Mouse (Mus musculus): ENCODE results near the gene Mgarp.
"Not testable (repeated sequence)": the region's sequence is repeated elsewhere in the genome, so short reads cannot be mapped to it uniquely, and the experiment has no call there.

The Mgarp gene

GRCm38 (mm10) chr3:51396219-51397068 is at the start of gene Mgarp:
Mgarp (minus strand) TSS chr3:51396738.
- peak; percentile 82 for DNase-seq (ENCODE audit: low spot score)

DNA sequence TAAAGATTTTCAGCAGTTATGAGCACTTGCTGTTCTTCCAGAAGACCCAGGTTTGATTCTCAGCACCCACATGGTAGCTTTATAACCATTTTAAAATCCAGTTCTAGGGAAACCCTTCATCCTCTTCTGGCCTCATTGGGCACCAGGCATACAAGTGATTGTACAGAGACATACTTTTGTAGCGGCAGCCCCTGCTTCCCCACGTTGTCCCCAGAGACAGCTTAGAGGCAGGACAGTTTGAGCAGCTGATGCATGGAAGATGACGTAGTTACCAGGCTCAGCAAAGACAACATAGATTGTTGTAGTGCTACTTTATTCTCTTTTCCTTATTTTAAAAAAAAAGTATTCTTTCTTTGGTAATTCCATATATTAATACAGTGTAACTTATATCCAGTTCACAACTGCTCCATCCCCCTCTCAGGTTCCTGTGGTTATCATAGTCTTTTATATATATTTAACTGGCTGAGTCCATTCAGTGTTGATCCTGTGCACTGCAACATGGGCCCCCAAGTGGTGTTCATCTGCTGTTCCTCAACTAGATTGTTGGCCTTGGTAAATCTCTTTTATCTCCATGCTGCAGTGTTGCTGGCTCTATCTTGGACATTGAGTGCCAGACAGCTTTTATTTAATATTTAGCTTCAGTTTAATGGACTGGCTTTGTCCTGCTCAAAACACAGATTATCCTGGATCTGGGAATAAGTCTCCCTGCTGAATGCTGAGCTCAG is 38.5 kb upstream of the Mgarp start:
- no peak for DNase-seq (ENCODE audit: low spot score)

DNA sequence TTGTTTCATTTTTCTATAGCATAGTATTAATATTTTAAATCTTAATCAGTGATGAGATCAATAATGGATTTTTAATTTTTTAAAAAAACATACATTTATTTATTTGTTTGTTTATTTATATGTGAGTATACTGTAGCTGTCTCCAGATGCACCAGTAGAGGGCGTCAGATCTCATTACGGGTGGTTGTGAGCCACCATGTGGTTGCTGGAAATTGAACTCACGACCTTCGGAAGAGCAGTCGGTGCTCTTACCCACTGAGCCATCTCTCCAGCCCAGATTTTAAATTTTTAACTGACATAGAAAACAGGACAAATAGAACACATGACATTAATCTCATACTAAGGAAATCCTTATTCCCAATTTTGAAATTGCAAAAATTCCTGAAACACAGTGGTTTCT is 37.8 kb upstream of the Mgarp start:
- DNase-seq (ENCODE audit: low spot score), result not testable (repeated sequence)

DNA sequence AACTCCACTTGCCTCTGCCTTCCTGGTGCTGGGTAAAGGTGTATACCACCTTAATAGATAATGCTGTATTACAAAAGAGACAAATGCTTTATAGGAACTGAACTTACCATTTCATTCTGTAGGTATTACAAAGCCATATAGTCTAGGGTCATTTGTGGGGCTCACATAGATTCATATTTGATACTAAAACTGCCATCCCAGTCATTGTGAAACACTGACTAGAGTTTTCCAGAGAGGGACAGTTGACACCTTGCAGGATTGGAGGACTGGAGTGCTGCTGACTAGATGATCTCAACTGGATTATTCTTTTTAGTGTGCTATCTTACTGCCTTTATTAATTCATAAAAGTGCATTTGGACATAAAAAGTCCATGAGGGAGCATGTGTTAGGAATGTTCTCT is 28.9 kb upstream of the Mgarp start:
- no peak for DNase-seq (ENCODE audit: low spot score)

- DNase-seq (ENCODE audit: low spot score), result no peak
These were observed 25.4 kb upstream of the Mgarp start for GRCm38 (mm10) chr3:51421921-51422320.

- no peak for DNase-seq (ENCODE audit: low spot score)
These were observed 21.4 kb upstream of the Mgarp start for GRCm38 (mm10) chr3:51417966-51418365.

DNA sequence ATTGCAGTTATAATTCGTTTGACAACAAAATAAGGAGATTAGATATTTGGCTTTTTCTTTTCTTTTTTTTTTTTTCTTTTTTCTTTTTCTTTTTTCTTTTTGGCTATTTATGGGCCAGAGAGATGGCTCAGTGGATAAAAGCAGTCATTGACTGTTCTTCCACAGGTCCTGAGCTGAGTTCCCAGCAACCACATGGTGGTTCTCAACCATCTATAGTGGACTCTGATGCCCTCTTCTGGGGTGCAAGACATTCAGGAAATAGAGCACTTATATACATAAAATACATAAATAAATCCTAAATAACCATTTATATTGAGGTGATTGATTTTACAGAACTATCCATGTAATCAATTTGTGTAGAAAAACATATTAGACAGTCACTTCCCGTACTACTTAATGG is 20.9 kb upstream of the Mgarp start:
- DNase-seq (ENCODE audit: low spot score), result no peak

DNA sequence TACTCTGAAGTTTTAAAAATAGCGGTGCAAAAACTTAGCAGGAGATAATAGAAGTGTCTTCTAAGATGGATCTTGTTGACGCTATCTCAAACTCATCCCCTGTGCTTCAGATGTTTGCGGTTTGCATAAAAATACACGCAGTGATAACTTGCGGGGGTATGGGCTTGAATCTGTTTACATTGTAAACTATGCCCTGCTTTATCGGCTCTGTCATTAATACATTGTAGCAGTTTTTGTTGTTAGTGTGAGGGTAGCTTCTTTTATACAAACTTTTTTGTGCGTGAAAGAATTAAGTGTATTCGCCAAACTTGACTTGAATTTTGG is 20.6 kb upstream of the Mgarp start:
- no peak for DNase-seq (ENCODE audit: low spot score)

- peak; percentile 56 for DNase-seq (ENCODE audit: low spot score)
These were observed 20.0 kb upstream of the Mgarp start for GRCm38 (mm10) chr3:51416364-51417134.

DNA sequence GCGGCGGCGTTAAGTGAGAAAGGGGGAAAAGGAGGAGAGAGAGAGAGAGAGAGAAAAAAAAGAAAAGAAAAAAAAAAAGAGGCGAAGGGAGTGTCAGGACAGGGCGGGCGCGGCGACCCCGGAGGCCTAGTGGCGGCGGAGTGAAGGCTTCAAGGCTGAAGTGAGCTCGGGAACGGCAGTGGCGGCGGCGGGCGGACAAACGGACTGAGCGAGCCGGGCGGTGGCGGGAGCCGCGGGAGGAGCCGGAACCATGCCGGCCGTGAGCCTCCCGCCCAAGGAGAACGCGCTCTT is 19.5 kb upstream of the Mgarp start:
- DNase-seq (ENCODE audit: low spot score), result no peak

GRCm38 (mm10) chr3:51415098-51416072 is 18.8 kb upstream of the Mgarp start, which contains the start of gene Naa15:
Naa15 (plus strand) TSS chr3:51415148.
- peak; percentile 97 for DNase-seq (ENCODE audit: low spot score)

- no peak for DNase-seq (ENCODE audit: low spot score)
These were observed 16.7 kb upstream of the Mgarp start for GRCm38 (mm10) chr3:51413276-51413675.

- no peak for DNase-seq (ENCODE audit: low spot score)
These were observed 15.9 kb upstream of the Mgarp start for GRCm38 (mm10) chr3:51412457-51412856.

GRCm38 (mm10) chr3:51408561-51409183 is 12.1 kb upstream of the Mgarp start, which contains the start of gene Ndufc1:
Ndufc1 (minus strand) TSS chr3:51408988.
- DNase-seq (ENCODE audit: low spot score), result peak; percentile 97

DNA sequence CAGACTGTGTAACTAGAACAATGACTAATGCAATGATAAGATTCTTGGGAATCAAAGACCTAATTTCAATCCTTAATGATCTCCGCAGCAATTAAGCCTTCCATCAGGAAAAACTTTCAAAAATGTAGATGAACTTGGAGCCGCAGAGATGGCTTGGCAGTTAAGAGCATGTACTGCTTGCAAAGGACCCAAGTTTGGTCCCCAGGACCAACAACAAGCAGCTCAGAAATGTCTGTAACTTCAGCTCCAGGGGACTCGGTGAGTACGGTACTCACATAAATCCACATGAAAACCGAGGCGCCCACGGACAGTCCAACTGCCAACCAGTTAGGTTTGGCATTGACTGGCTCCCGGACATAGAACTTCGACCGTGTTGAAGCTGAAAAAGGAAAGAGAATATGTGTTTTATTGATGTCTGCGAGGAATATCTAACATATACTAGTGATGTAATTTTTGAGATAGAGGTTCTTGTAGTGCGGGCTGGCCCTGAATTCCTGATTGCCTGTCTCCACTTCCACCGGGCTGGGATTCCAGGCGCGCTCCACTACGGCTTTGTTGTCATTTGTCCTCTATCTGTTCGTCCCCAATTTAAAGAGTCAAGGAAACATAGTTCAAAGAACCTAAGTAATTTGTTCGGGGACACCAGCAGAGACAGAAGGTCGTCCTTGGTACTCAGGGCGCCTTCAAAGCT is 11.5 kb upstream of the Mgarp start:
- DNase-seq (ENCODE audit: low spot score), result peak; percentile 30

- no peak for DNase-seq (ENCODE audit: low spot score)
These were observed 6.1 kb upstream of the Mgarp start for GRCm38 (mm10) chr3:51402628-51403027.

GRCm38 (mm10) chr3:51402054-51402453 is 5.5 kb upstream of the Mgarp start:
- DNase-seq (ENCODE audit: low spot score), result not testable (repeated sequence)

- no peak for DNase-seq (ENCODE audit: low spot score)
These were observed 4.1 kb upstream of the Mgarp start for GRCm38 (mm10) chr3:51400682-51401081.

- no peak for DNase-seq (ENCODE audit: low spot score)
These were observed 3.0 kb upstream of the Mgarp start for GRCm38 (mm10) chr3:51399531-51399930.

DNA sequence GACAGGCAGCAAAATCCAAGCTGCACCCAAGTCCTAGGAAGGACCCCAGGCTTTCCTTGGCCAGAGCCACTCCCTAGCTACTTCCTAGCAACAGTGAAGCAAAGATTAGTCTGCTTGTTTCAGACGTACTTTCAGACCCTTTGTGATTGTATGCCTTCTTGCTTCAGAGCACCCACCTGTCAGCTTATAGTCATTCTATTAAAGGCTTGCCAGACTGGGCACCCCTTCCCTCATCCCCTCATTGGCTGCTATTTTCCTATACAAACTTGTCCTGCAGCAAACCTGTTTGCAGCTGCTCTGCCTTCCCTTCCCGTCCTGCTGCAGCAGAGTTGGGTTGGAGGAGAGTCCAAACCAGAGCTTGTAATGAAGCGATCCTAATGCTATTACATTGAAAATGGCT is 2.1 kb upstream of the Mgarp start:
- no peak for DNase-seq (ENCODE audit: low spot score)
